Mouse (Mus musculus) heart, adult 8-10 months (tissue): Measurements from ENCODE around the gene Smim4. TPM values are rescaled to one million over a fixed set of nuclear protein-coding genes. Genes with fewer than 3 reads are reported as not detected.
A peak's percentile ranks its signal among the peaks of the same experiment; 100 is the strongest.

Experiments used
- DNase-seq: peaks from one replicate; pipeline ENCODE4 v3.0.0; 2022; ENCODE audit warnings: low spot score
- total RNA-seq, 4 experiments: library from RNA; stranded (reverse); gene quantifications; 2 replicates each; pipeline ENCODE4 v1.2.4; 2022

Smim4 gene
- total RNA-seq, result 10 to 100 TPM; 63.7 to 95.7 (median 81.8) TPM

DNA sequence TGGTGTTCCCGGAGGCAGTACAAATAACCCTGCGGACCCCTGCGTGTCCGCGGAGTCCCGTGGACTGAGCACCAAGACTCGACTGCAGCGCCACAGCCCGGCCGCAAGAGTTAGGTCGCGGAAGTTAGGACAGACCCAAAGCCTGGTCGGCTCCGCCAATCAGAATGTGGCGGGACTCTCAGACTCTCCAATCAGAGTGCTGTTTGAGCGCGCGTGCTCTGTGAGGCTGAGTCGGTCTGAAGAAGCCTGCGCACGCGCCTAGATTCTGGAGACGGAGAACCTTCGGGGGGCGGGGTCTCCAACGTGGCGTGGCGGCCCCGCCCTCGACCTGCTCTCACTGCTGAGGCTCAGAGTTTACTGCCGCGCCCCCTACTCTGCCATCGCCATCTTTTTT lies at the start of gene Smim4:
Gene Smim4 (minus strand): TSS at position 131 of the 394 bp plus-strand sequence.
- DNase-seq, result peak; percentile 97

DNA sequence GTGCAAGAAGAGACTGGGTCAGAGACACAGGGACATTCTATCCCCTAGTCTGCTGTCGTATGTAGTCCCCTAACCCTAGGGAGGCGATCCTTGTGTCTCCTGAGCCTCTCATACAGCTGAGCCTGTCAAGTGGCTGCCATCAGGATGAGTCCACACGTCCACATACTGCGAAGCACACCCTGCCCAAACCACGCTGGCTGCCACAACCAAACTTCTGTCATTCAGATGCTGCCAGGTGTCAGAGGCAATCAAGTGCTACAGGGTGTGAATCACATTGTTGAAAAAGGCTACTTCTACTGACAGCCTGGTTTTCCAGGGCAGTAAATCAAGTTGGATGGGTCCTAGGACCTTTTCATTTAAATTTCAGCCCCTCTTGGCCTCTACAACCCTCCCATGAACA lies 49.0 kb upstream of the Smim4 start:
- no peak for DNase-seq

DNA sequence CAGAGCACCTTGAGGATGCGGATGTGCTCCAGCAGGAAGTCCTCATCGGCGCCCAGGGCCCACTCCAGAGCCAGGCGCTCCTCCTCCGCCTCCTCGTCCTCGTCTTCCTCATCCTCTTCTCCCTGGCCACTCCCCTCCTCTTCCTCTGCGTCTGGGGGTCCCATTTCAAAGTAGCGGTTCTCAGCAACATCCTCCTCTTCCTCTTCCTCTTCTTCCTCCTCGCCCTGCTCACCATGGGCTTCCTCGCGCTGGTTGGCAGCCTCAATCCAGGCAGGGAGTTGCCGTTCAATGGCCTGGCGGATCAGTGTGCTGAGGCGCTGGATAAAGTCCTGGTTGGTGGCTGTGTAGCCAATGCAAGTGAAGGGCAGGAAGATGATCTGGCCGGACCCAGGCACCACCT lies 48.5 kb upstream of the Smim4 start:
- no peak for DNase-seq

DNA sequence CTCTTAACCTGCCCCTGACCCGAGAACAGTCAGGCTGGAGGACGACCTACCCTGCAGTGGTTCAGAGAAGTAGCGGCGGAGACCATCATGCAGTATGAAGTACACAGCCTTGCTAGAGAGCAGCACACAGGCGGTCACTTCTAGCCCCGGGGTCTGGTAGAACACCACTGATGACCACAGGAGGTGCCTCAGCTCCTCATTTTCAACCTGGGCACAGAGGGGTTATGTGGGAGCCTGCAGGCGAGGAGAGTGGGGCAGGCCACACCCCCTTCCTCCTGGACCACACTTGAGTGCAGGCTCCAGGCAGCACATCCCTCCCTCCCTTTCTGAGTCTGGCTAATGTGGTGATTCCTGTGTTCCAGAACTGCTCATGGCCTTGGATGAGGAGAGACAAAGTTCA lies 44.8 kb upstream of the Smim4 start:
- no peak for DNase-seq

DNA sequence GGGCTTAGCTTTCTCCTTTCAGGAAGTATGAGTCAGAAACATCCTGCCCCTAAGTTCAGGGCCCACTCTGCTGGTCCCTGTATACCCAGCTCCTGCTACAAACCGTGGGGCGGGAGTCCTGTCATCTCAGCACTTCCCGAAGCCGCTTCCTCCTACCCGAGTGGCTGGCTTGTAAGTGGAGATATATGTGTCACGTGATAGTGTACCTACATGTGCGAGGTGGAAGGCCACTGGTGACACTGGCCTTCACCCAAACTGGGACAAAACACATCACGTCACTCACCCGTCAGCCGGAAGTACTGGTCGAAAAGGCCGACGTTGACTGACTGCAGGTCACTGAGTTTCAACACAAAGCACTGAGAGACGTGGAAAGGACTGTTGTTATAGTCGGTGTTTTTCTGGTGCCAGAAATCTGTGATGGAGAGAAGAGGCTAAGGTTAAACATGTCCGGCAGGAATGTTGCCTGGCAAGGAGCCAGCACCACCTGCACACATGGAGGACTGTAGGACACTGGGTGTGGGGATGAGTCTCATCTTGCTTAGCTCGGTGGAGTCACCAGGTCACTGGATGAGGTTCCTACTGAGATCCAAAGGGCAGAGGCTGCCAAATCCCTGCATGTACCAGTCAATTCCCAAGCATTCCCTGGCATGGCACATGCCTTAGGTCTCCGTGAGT lies 44.2 kb upstream of the Smim4 start:
- DNase-seq, result peak; percentile 67

DNA sequence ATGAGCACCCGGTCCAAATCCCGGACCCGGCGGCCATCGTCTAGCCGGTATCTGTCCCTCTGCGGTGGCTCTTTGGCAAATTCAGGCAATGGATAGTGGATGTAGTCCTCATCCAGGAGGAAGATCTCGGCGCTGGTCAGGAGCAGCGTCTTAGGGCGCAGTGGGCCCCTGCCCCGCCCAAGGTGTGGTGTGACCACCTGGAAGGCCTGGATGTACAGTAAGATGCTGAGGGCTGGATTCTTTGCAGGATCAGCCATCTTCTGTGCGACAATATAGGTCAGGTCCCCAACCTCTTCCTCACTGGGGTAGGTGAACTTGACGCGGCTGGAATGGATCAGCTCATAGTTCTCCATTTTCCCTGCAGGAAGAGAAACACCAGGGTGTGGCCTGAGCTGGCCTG lies 43.1 kb upstream of the Smim4 start:
- no peak for DNase-seq

DNA sequence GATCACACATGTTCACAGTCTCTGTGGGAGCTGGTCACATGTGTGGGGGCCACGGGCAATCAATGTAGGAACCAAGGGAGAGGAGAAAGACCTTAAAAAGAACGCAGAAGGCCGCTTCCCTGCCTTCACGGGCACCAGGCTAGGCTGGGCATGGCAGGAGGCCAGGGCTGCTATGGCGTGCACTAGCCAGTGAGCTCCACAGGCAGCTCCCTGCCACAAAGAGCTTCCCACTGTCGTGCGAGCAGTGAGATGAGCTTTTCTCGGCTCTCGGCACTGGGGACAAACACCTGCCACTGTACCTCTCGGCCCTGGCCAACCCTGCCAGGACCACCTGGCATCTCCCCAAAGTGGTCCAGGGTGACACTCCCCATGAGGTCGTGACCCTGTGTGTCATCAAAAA lies 42.6 kb upstream of the Smim4 start:
- no peak for DNase-seq

DNA sequence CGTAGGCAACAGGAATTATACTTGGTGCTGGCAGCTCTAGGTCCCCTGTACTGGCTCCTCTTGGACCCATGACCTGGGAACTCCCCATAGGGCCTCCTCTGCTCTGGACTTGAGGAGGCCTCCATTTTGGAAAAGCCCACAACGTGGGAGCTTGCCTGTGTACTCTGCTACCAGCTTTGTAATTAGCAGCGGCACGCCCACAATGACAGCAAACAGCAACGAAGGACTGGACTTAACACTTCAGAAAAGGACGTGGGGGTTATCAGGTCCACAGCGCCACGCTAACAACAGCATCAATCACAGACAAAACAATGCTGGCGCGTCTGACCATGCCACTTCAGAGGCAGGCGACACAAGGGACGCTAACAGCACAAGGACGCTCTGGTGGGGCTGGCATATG lies 42.2 kb upstream of the Smim4 start:
- DNase-seq, result no peak

DNA sequence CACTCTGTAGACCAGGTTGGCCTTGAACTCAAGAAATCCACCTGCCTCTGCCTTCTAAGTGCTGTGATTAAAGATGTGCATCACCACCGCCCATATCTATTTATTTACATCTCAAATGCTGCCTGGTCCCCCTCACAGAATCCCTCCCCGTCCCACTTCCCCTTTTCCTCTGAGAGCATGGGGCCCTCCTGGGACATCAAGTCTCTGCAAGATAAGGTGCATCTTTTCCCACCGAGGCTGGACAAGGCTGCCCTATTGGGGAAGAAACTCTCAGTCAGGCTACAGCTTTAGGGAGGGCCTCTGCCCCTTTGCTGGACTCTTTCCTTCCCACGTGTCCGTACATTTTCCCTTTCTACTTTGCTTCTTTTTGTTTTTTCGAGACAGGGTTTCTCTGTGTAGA lies 40.8 kb upstream of the Smim4 start:
- no peak for DNase-seq

DNA sequence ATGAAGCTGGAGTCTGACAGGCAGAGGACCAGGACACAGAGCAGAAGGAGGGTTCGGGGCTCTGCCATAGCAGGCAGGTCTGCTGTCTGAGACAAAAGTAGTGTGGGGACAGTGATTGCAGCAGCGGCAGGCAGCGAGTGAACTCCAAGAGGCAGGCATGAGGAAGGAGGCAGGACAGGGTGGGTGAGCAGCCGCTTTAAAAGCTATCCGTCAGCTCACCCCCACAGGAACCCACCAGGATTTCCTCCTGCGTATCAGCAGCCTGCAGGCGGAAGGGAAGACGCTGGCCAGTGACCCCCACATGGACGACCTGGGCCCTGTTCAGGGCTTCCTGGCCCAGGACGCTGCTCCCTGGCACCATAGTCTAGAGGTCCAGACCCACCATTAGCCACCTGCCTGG lies 39.7 kb upstream of the Smim4 start, which contains the start of gene Stab1:
Gene Stab1 (minus strand): TSS at position 217 of the 400 bp plus-strand sequence.
- peak; percentile 76 for DNase-seq

DNA sequence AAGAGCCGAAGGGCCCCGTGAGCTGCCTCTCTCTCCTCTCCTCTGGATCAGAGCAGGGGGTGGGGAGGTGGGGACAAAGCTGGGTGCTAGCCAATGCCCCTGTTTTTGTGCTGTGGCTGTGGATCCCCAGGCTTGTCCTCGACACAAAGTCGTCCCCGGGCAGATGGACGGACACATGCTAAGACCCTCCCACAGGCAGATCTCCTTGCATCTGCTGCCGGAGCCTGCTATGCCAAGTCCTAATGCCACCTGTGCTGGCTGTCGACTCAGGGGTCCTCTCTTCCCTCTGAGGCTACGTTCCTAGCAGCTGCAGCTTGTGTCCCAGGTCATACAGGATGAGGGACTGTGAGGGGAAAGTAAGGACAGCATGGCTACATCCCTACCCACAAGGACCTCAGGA lies 38.1 kb upstream of the Smim4 start:
- DNase-seq, result no peak

DNA sequence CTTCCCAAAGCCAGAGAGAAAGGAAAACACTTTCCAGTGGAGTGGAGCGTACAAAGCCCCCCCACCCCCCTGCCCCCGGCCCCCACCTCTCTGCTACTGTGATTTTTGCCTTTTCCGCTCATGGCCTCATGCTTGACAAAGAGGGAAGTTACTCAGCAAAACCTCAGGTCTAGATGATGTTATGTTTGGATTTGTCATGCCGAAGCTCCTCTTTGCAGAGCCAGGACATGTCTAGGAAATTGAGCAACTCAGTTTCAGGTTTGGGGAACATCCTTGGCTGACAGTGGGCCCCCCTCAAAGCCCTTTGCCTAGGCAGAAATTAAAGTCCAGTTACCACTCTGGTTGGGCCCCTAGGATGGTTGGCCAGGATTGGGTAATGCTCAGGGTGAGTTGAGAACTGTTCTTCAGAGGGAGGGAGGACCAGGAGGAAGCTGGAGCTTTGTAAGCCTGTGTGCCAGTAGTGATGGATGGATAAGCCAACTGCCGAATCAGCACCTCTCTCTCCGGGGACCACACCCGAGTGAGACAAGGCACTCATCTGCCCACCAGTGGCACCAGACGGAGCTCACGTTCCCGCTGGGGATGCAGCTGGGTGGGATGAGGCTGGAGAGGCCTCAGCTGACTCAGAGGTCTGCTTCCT lies 37.4 kb upstream of the Smim4 start:
- DNase-seq, result no peak

DNA sequence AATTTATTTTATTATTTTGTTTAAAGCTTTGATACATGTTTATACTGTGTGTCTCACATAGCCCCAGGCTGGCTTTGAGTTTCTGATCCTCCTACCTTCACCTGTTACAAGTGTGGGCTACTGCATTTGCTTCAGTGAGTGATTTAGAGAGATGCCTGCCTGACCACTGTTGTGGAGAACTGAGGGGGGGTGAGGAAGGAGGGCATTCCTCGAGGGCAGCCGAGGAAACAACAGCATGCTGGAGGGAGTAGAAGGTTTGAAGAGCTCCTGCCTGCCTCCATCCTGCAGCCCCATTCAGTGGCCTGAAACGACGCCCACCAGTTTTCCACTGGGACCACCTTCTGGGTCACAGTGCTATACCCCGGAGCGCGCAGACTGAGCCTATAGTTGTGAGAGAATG lies 36.7 kb upstream of the Smim4 start:
- no peak for DNase-seq

DNA sequence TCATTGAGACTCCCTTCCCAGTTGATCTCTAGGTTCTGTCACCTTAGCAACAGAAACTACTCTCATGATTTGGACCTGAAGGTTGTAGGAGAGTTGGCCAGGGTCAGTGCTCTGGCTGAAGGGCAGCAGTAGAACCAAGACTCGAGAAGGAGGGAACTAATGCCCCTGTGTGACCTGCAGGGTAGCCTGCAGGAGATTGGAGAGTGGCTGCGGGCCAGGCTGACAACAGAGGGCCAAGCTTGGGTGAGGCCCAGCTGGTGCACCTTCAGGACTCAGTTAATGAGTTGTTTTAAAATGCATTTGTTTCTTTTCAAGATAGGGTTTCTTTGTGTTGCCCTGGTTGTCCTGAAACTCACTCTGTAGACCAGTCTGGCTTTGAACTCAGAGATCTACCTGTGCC lies 36.3 kb upstream of the Smim4 start:
- DNase-seq, result no peak

DNA sequence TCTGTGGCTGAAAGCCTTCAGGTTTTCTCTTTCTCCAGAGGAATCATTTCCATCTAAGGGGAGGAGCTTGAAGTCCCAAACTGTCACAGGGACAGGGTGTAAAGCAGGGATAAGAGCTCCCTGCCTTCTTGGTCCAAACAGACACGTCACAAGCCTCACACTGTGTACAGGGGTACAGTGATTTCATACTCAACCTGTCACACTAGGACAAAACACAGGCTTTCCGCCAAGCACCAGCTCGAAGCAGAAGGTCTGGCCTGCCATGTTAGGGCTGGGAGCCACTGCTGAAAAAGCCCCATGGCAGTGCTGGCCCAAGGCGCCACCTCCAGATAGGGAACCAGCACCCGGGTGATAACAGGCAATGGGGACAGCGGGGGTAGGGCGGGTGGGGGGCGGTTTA lies 35.3 kb upstream of the Smim4 start:
- DNase-seq, result no peak

DNA sequence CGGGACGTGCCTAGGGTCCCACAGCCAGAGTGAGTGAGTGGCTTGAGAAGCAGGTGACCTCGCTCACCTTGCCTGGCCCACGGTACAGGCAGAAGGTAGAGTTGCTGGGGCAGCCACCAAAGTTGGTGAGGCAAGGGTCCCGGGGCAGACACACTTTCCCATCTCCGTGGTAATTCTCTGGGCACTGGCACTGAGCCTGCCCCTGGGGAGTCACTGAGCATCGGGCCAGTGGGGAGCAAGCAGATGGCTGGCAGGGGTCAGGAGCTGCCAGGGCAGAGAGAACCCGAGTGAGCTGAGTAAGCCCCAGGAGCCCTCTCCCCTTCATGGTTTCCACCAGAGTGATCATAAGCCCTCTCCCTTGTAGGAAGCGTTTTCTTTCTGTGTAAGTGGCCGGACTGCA lies 32.9 kb upstream of the Smim4 start:
- no peak for DNase-seq

DNA sequence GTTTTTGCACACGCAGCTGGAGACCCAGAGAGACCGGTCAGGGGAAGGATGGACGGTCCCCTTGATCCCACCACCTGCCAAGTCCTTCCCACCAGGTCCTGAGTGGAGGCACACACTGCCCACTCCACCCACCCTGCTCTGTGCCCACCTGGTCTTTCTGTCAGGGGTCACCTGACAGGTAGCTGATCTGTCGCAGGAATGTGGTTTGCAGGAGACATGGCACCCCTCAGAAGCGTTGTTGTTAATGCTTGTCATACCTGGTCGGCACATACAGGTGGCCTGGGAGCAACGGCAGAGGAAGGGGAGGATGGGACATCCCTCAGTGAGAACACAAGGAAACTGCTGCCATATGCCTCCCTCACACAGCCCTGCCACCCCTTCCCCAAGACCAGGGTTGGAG lies 32.4 kb upstream of the Smim4 start:
- DNase-seq, result no peak

DNA sequence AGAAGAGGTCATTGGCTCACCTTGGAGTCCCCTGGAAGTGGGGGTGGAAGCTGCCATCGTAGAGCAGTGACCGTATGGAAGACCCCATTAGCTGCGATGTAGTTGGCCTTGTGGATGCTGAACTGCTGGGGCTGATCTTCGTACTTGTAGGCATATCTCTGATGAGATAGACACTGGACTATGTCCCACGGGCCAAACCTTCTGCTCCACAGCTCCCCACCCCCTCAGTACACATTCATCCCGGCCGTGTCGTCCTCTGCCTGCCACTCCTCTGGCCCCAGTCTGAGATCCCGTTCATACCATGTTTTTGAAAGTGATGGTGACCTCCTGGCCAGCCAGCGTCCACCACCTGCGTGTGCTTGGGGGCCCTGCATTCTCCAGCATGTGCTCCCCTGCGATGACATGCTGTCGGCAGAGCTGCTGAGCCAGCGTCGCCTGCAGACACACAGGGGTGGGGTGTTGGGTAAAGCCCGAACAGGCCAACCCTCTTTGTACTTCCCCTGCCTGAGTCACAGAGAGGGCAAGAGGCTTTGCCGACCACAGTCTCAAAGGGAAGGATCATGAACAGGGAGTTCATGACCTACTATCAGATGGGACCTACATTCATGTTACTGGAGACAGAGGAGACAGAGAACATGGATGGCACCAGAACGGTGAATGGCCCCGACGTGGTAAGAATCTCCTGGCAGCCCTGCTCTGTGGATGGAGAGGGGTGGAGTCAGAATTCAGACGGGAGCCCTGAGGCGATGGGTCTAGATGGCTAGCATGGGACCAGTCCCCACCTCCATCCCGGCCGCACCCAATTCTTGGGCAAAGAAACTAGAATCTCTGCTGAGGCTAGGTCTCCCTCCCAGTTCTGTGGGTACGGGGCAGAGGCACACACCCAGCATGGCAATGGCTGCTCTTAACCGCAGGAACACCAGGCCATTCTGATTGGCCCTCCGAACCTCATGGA lies 31.7 kb upstream of the Smim4 start:
- DNase-seq, result no peak

DNA sequence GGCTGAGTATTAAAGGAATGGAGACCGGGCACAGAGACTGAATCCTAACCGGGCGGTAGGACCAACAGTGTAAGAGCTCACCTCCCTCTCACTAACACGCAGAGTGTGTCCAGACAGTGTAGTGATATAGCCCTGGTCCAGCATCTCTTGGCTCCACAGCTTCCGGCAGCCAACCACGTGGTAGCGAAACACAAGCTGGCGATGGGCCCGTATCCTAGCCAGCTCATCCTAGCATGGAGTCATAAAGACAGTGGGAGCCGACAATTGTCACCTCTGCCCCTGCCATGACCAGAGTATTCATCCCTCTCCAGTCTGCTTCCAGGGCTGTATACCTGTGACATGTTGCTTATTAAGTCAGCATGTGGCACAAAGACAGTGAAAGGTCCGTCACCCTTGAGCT lies 16.9 kb upstream of the Smim4 start:
- DNase-seq, result no peak

DNA sequence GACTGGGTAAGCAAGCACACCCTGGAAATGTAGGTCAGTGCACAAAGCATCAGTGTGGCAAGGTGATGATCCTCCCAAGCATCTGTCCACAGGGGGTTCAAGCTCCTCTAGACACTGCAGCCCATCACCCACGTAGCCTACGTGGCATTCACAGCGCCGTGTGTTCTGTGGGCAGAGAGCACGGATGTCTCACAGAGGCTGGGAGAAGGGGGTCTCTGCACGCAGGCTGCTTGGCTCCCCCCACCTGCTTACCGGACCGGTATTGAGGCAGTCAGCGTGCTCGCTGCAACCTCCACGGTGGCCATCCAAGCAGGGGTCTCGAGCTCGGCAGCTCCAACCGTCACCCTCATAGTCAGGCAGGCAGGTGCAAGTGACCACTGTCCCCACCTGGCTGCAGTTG lies 12.3 kb upstream of the Smim4 start:
- no peak for DNase-seq

DNA sequence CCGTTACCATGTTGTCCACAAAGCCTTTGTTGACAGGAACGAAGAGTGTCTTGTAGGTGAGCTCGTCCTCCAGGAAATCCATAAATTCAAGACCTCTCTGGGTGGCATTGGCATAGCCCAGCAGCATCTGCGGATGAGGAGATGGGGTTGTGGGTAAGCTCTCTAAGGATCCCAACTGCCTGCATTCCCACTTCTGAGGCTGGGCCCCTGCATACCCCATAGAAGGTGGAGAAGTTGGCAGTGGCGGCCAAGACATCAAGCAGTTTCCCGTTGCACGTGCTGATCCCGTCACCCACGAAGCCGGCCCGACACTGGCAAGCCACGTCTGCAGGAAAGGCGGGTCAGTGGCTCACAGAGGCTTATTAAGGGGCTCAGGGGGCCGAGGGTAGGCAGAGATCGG lies 11.4 kb upstream of the Smim4 start:
- no peak for DNase-seq

DNA sequence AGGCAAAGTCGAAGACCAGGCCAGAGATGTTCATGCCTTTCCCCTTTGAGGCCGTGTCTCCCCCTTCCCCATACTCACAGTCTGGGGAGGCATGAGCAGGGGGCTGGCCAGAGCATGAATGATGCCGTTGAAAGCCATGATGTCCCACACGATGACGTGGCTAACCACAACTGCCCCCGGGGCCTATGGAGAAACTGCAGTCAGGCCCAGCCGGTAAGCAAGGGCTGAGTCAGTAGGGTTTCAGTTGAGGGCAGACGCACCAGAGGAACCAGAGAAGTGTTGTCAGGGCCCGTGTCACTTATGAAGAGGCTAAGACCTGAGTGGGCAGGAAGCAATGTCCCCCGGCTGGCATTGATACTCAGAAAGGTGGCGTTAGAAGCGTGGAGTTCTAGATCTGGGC lies 10.9 kb upstream of the Smim4 start:
- no peak for DNase-seq
